Mouse (Mus musculus) 416B (cell line): ENCODE data around the gene Taar7a.

Experiments
- DNase-seq: peaks from one replicate; pipeline ENCODE4 v3.0.0; 2011; ENCODE audit warnings: low read depth

Taar7a gene

DNA sequence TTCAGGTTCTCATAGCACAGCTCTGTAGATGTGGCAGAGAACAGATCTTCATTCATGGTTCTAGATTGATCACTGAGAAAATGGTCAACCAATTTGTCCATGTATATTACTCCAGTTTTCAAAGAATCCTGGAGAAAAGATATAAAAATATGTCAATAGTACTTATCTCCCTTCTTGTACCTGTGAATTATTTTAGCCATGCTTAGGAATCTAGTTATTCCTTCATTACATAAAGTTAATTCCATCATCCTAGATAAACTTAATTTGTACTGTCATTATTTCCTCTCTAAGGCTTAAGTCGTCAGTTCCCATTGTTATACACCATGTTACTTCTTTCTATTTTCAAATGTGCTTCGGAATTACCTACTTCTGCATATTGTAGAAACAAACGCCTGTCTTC lies at the start of gene Taar7a:
TSS of gene Taar7a (minus strand) at position 101 of the 400 bp plus-strand sequence.
- DNase-seq: no peak

- no peak for DNase-seq
Measured at GRCm38 (mm10) chr10:24040120-24040869, 47.0 kb upstream of the Taar7a start.

DNA sequence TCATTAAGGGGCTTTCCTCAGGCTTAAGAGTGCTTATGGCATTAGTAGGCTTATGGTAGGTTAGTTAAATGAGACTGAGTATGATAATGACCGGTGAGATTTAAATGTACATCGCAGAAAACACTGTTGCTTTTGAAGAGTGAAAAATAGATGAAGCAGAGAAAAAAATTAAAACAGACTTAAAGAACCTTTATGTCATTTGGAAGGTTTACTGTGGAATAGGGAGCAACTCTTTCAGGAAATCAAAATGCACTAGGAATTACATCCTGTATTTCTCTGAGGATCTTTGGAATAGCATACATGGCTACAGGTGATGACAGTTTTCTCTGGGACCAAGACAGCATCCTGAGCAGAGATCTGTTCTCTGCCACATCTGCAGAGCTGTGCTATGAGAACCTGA lies 44.0 kb upstream of the Taar7a start, which contains the start of gene Taar7e:
TSS of gene Taar7e (plus strand) at position 301 of the 400 bp plus-strand sequence.
- no peak for DNase-seq

GRCm38 (mm10) chr10:24031347-24031746 lies 38.1 kb upstream of the Taar7a start:
- DNase-seq: no peak

GRCm38 (mm10) chr10:24026922-24027321 lies 33.6 kb upstream of the Taar7a start, which contains the start of gene Taar7d:
Gene Taar7d, plus strand, starts transcription at chr10:24027222.
- no peak for DNase-seq

DNA sequence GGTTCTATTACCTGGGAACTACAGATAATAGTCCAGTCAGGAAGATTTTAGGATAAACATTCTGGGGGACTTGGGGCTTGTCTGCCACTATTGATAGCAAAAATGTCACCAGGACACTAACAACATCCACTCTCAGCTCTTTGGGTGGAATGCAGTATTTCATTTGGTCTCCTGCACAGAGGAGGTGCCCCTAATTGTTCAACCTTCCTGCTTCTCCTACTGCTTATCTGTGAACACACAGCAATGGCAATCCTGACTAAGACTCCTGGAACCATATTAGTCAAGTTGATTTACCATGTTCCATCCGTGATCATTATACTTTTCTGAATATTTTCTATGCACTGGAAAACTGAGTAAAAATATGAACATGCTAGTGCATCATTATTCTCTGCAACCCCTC lies 14.9 kb upstream of the Taar7a start:
- DNase-seq: no peak

DNA sequence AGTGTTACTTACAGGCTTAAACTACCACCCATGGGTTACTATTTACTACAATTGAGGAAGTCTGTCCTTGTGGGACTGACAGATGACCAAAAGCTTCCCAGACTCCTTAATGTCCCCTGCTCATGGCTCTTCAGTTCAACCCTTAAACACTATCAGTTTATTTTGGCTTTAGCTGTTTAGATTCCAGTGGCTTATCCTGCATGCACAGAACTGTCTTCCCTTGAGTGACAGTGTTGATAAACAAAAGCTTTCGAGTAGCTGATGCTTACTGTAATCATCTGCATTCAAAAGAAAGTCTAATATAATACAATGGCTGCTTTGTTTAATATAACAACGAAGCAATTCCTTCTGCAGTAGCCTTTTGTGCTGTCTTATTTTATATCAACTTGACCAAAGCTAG lies 13.8 kb upstream of the Taar7a start:
- DNase-seq: no peak

- DNase-seq: no peak
Measured at GRCm38 (mm10) chr10:24006442-24006841, 13.2 kb upstream of the Taar7a start.

DNA sequence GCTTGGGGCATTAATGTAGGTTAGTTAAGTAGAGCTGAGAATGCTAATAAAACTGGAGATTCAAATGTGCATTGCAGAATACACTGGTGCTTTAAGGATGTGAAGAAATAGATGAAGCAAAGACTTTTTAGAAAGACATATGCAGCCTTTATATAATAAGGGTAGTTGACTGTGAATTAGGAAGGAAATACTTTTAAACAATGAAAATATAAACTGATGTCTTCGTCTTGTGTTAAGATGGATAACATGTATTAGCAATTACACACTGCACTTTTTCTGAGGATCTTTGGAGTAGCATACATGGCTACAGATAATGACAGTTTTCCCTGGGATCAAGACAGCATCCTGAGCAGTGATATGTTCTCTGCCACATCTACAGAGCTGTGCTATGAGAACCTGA lies 6.4 kb upstream of the Taar7a start, which contains the start of gene Taar7b:
TSS of gene Taar7b (plus strand) at position 301 of the 400 bp plus-strand sequence.
- no peak for DNase-seq

DNA sequence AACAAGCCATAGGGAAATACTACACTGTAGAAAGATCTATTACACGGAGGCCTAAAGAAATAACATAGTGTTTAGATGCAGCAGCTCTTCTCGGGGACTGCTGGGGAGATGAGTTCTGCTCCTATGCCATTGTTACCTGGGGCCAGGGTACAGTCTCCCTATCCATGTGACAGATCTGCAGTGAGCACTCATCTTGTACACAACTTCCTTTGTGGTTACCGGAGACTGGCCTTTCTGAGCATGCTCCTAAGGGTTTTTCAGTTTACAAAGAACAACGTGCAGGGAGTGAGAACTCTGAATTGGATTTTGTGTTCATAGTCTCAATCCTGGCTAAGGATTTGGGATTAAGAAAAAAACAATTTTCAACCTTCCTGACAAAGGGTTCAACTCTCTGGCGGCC lies 6.9 kb downstream of the Taar7a start:
- DNase-seq: peak; percentile 20

- DNase-seq: no peak
Measured at GRCm38 (mm10) chr10:23985546-23985945, 7.7 kb downstream of the Taar7a start, which contains the start of gene Taar6. Gene Taar6, minus strand, starts transcription at chr10:23985646.

DNA sequence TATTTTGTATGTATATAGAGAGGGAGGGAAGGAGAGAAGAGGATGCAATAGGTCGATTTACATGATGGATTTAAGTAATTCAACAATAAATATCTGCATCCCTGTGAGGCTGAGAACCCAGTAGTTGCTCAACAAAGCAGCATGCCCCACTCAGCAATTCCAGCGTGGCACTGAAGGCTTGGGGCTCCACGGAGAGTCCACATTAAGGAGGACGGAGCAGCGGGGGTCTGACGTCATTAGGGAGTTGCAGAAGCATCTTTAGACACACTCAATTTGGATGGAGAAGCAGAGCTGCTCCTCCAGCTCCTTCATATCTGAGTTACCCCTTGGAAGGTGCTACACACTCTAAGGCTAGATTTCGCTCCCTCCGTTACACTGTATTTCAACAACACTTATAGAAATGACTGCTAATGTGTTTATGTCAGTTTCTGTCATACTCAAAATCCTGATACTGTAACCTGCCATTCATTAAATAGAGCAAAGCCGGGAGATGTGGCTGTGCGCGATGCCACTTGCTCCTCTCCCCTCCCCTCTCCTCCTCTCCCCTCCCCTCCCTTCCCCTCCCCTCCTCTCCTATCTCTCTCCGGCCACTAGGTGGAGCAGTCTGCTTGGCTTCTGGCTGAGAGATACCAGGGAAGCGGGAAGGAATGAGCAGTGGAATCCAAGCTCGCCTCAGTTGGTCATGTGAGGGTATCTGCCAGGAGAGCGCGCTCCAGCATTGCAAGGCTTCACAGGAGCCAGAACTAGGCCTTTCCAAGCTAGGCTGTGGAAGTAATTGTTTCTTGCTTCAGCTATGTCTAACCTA lies 14.2 kb downstream of the Taar7a start:
- DNase-seq: peak; percentile 72

GRCm38 (mm10) chr10:23977958-23978357 lies 15.3 kb downstream of the Taar7a start:
- DNase-seq: no peak

DNA sequence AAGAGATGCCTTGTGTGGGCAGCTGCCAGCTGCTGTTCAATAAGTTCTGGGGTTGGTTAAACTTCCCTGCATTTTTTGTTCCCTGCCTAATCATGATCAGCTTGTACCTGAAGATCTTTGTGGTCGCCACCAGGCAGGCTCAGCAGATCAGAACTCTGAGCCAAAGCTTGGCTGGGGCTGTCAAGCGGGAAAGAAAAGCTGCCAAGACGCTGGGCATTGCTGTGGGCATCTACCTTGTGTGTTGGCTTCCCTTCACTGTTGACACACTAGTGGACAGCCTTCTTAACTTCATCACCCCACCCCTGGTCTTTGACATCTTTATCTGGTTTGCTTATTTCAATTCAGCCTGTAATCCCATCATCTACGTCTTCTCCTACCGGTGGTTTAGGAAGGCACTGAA lies 22.0 kb downstream of the Taar7a start:
- DNase-seq: no peak

- DNase-seq: no peak
Measured at GRCm38 (mm10) chr10:23970656-23971165, 22.6 kb downstream of the Taar7a start, which contains the start of gene Taar5. Gene Taar5, plus strand, starts transcription at chr10:23970706.

- peak; percentile 45 for DNase-seq
Measured at GRCm38 (mm10) chr10:23964921-23965610, 28.2 kb downstream of the Taar7a start.

GRCm38 (mm10) chr10:23963444-23963843 lies 29.8 kb downstream of the Taar7a start:
- DNase-seq: no peak

DNA sequence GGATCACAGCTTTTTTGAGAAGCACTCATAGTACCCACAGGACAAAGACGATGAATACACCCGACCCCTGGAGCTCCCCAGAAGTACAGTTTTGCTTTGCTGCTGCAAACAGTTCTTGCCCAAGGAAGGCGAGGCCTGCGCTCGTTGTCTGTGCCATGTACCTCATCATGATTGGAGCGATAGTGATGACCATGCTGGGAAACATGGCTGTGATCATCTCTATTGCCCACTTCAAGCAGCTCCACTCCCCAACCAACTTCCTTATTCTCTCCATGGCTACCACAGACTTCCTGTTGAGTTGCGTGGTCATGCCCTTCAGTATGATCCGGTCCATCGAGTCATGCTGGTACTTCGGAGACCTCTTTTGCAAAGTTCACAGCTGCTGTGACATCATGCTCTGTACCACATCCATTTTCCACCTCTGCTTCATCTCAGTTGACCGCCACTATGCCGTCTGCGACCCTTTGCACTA lies 32.8 kb downstream of the Taar7a start, which contains the start of gene Taar4:
TSS of gene Taar4 (plus strand) at position 51 of the 472 bp plus-strand sequence.
- DNase-seq: peak; percentile 36

GRCm38 (mm10) chr10:23959071-23959470 lies 34.2 kb downstream of the Taar7a start:
- DNase-seq: no peak

GRCm38 (mm10) chr10:23951714-23952113 lies 41.6 kb downstream of the Taar7a start:
- no peak for DNase-seq

DNA sequence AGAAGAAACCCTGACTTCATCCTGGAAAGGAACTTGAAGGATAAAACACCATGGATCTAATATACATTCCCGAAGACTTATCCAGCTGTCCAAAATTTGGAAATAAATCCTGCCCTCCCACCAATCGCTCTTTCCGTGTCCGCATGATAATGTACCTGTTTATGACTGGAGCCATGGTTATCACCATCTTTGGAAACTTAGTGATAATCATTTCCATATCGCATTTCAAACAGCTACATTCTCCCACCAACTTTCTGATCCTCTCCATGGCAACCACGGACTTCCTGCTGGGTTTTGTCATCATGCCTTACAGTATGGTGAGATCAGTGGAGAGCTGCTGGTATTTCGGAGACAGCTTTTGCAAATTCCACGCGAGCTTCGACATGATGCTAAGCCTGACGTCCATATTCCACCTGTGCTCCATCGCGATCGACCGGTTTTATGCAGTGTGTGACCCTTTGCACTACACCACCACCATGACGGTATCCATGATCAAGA lies 43.7 kb downstream of the Taar7a start, which contains the start of gene Taar3:
TSS of gene Taar3 (plus strand) at position 51 of the 498 bp plus-strand sequence.
- DNase-seq: no peak
